Mouse (Mus musculus): ENCODE results near the gene Insig2.

Gene Insig2

GRCm38 (mm10) chr1:121326591-121327343 lies 5.6 kb downstream of the Insig2 start:
- no peak for DNase-seq (ENCODE audit: low read depth, low spot score)

- no peak for DNase-seq (ENCODE audit: low read depth, low spot score)
Observed at GRCm38 (mm10) chr1:121323501-121323900, 8.9 kb downstream of the Insig2 start.

- DNase-seq (ENCODE audit: low read depth, low spot score) = no peak
Observed at GRCm38 (mm10) chr1:121314766-121315428, 17.5 kb downstream of the Insig2 start.

- no peak for DNase-seq (ENCODE audit: low read depth, low spot score)
Observed at GRCm38 (mm10) chr1:121313181-121313580, 19.2 kb downstream of the Insig2 start.

- no peak for DNase-seq (ENCODE audit: low read depth, low spot score)
Observed at GRCm38 (mm10) chr1:121312326-121312725, 20.1 kb downstream of the Insig2 start.

- no peak for DNase-seq (ENCODE audit: low read depth, low spot score)
Observed at GRCm38 (mm10) chr1:121296717-121297255, 35.6 kb downstream of the Insig2 start.

- DNase-seq (ENCODE audit: low read depth, low spot score) = no peak
Observed at GRCm38 (mm10) chr1:121293571-121293970, 38.8 kb downstream of the Insig2 start.

- DNase-seq (ENCODE audit: low read depth, low spot score) = no peak
Observed at GRCm38 (mm10) chr1:121290841-121291240, 41.5 kb downstream of the Insig2 start.

- no peak for DNase-seq (ENCODE audit: low read depth, low spot score)
Observed at GRCm38 (mm10) chr1:121290340-121290739, 42.0 kb downstream of the Insig2 start.

- peak; percentile 40 for DNase-seq (ENCODE audit: low read depth, low spot score)
Observed at GRCm38 (mm10) chr1:121284197-121284596, 48.2 kb downstream of the Insig2 start.

GRCm38 (mm10) chr1:121280501-121280900 lies 51.9 kb downstream of the Insig2 start:
- peak; percentile 94 for DNase-seq (ENCODE audit: low read depth, low spot score)

GRCm38 (mm10) chr1:121278370-121278769 lies 54.0 kb downstream of the Insig2 start:
- DNase-seq (ENCODE audit: low read depth, low spot score) = no peak

- DNase-seq (ENCODE audit: low read depth, low spot score) = no peak
Observed at GRCm38 (mm10) chr1:121277466-121277865, 54.9 kb downstream of the Insig2 start.

- no peak for DNase-seq (ENCODE audit: low read depth, low spot score)
Observed at GRCm38 (mm10) chr1:121275961-121276506, 56.4 kb downstream of the Insig2 start.

GRCm38 (mm10) chr1:121260171-121260741 lies 72.1 kb downstream of the Insig2 start:
- DNase-seq (ENCODE audit: low read depth, low spot score) = no peak
